Mouse (Mus musculus) erythroblast, embryonic 14.5 days (primary cell): ENCODE measurements around the gene Hps6.

Source experiments
- GATA1 ChIP-seq: IDR thresholded peaks from 2 replicates; pipeline ENCODE4 v1.6.1; 2012; ENCODE audit warnings: low read length, inconsistent platforms, mixed read lengths
- TAL1 ChIP-seq: IDR thresholded peaks from 3 replicates; pipeline ENCODE4 v1.6.1; 2012; ENCODE audit warnings: low read length, inconsistent platforms, mixed read lengths

GRCm38 (mm10) chr19:46028747-46029320, 25.5 kb downstream of the Hps6 start:
- TF ChIP-seq TAL1 (no peak), GATA1 (no peak)
